Mouse (Mus musculus) adrenal gland (tissue): Measurements from ENCODE around the gene Helz2.

Experiments used
- intact Hi-C: fragments of 180-260 bp; cut with DNase I; formaldehyde crosslinking; loops from one replicate; pipeline ENCODE4 v1.15.1; 2025

Gene Helz2

GRCm38 (mm10) chr2:181239261-181239660 lies 2.6 kb downstream of the Helz2 start:
- intact Hi-C loops = no loop called here

GRCm38 (mm10) chr2:181238861-181239260 lies 3.0 kb downstream of the Helz2 start:
- intact Hi-C loops = no loop called here

- intact Hi-C loops = no loop called here
Measured at GRCm38 (mm10) chr2:181238091-181238610, 3.7 kb downstream of the Helz2 start.

- intact Hi-C loops = no loop called here
Measured at GRCm38 (mm10) chr2:181237251-181238014, 4.4 kb downstream of the Helz2 start.

GRCm38 (mm10) chr2:181235681-181236566 lies 5.9 kb downstream of the Helz2 start:
- intact Hi-C loops = no loop called here

GRCm38 (mm10) chr2:181234680-181235079 lies 7.1 kb downstream of the Helz2 start:
- intact Hi-C loops = no loop called here

- intact Hi-C loops = no loop called here
Measured at GRCm38 (mm10) chr2:181233443-181233842, 8.4 kb downstream of the Helz2 start.

- intact Hi-C loops = no loop called here
Measured at GRCm38 (mm10) chr2:181231171-181231570, 10.7 kb downstream of the Helz2 start.

- intact Hi-C loops = no loop called here
Measured at GRCm38 (mm10) chr2:181228335-181228734, 13.5 kb downstream of the Helz2 start.

GRCm38 (mm10) chr2:181227122-181227521 lies 14.7 kb downstream of the Helz2 start:
- intact Hi-C loops = no loop called here

GRCm38 (mm10) chr2:181224994-181225393 lies 16.8 kb downstream of the Helz2 start:
- intact Hi-C loops = no loop called here

- intact Hi-C loops = no loop called here
Measured at GRCm38 (mm10) chr2:181220361-181220760, 21.5 kb downstream of the Helz2 start.

GRCm38 (mm10) chr2:181219538-181220216 lies 22.1 kb downstream of the Helz2 start, which contains the start of gene Fndc11:
TSS of gene Fndc11 (plus strand) at chr2:181220013.
- intact Hi-C loops = no loop called here

- intact Hi-C loops = no loop called here
Measured at GRCm38 (mm10) chr2:181218881-181219485, 22.8 kb downstream of the Helz2 start.

GRCm38 (mm10) chr2:181216037-181216436 lies 25.8 kb downstream of the Helz2 start:
- intact Hi-C loops = no loop called here

GRCm38 (mm10) chr2:181213021-181213445 lies 28.8 kb downstream of the Helz2 start, which contains the start of gene Srms:
TSS of gene Srms (minus strand) at chr2:181213185.
- intact Hi-C loops = no loop called here

GRCm38 (mm10) chr2:181212389-181213020 lies 29.3 kb downstream of the Helz2 start:
- intact Hi-C loops = no loop called here

- intact Hi-C loops = no loop called here
Measured at GRCm38 (mm10) chr2:181206118-181206517, 35.7 kb downstream of the Helz2 start.

GRCm38 (mm10) chr2:181205678-181206077 lies 36.1 kb downstream of the Helz2 start:
- intact Hi-C loops = no loop called here

- intact Hi-C loops = no loop called here
Measured at GRCm38 (mm10) chr2:181202886-181203285, 38.9 kb downstream of the Helz2 start.
